Mouse (Mus musculus) adrenal gland, adult 18-20 months (tissue): ENCODE data around the gene Iqch. TPM values are rescaled to one million over a fixed set of nuclear protein-coding genes. Genes with fewer than 3 reads are reported as not detected.

Experiments used
- DNase-seq, 2 experiments: peaks; one replicate each; pipeline ENCODE4 v3.0.0; 2021 to 2022; ENCODE audit warnings: low spot score in 2 of 2
- total RNA-seq, 2 experiments: library from RNA; stranded (reverse); gene quantifications; 1 replicate in 1 of 2; 2 replicates in 1 of 2; pipeline ENCODE4 v1.2.3; 2021

Gene Iqch
- total RNA-seq, 2 experiments from 2014 or later: not detected

- no peak for DNase-seq
Measured at GRCm38 (mm10) chr9:63501516-63501915, 100.8 kb downstream of the Iqch start.

GRCm38 (mm10) chr9:63499912-63500311, 102.4 kb downstream of the Iqch start:
- no peak for DNase-seq

GRCm38 (mm10) chr9:63495786-63496185, 106.5 kb downstream of the Iqch start:
- DNase-seq: no peak

- no peak for DNase-seq
Measured at GRCm38 (mm10) chr9:63493746-63494145, 108.5 kb downstream of the Iqch start.

GRCm38 (mm10) chr9:63492291-63492690, 110.0 kb downstream of the Iqch start:
- DNase-seq: no peak

- DNase-seq: no peak
Measured at GRCm38 (mm10) chr9:63490521-63491307, 111.6 kb downstream of the Iqch start.

- no peak for DNase-seq
Measured at GRCm38 (mm10) chr9:63489156-63489555, 113.1 kb downstream of the Iqch start.

GRCm38 (mm10) chr9:63465561-63465960, 136.7 kb downstream of the Iqch start:
- DNase-seq: no peak

GRCm38 (mm10) chr9:63462296-63462695, 140.0 kb downstream of the Iqch start:
- peak; percentile 74 to 75 for DNase-seq

GRCm38 (mm10) chr9:63456401-63456800, 145.9 kb downstream of the Iqch start:
- DNase-seq: no peak

GRCm38 (mm10) chr9:63454341-63454740, 148.0 kb downstream of the Iqch start:
- DNase-seq: no peak

GRCm38 (mm10) chr9:63450531-63451030, 151.7 kb downstream of the Iqch start:
- no peak for DNase-seq

- no peak for DNase-seq
Measured at GRCm38 (mm10) chr9:63443695-63444094, 158.6 kb downstream of the Iqch start.

GRCm38 (mm10) chr9:63430652-63431051, 171.6 kb downstream of the Iqch start:
- no peak for DNase-seq

- no peak for DNase-seq
Measured at GRCm38 (mm10) chr9:63421096-63421736, 181.1 kb downstream of the Iqch start.

GRCm38 (mm10) chr9:63420396-63420795, 181.9 kb downstream of the Iqch start:
- DNase-seq: no peak

GRCm38 (mm10) chr9:63400176-63400575, 202.1 kb downstream of the Iqch start:
- no peak for DNase-seq

GRCm38 (mm10) chr9:63399463-63399815, 202.9 kb downstream of the Iqch start:
- DNase-seq: no peak

- peak; percentile 98 for DNase-seq
Measured at GRCm38 (mm10) chr9:63398611-63399462, 203.5 kb downstream of the Iqch start, which contains the start of gene 2300009A05Rik. 2300009A05Rik (minus strand) TSS chr9:63399246.

- no peak for DNase-seq
Measured at GRCm38 (mm10) chr9:63395612-63396011, 206.7 kb downstream of the Iqch start.

- no peak for DNase-seq
Measured at GRCm38 (mm10) chr9:63391307-63391706, 211.0 kb downstream of the Iqch start.
